Mouse (Mus musculus) cerebellum, postnatal 4 days (tissue): ENCODE data around the gene Mat1a.

Experiments used
- DNase-seq, 2 experiments: peaks; one replicate each; pipeline ENCODE4 v3.0.0; 2022; ENCODE audit warnings: low spot score in 2 of 2, mixed read lengths in 1 of 2

Gene Mat1a

GRCm38 (mm10) chr14:41104853-41105444 is at the start of gene Mat1a:
Mat1a (plus strand) TSS chr14:41105035.
- no peak for DNase-seq

- no peak for DNase-seq
Observed at GRCm38 (mm10) chr14:41065168-41065567, 39.7 kb upstream of the Mat1a start.

GRCm38 (mm10) chr14:41066416-41066815 is 38.4 kb upstream of the Mat1a start:
- no peak for DNase-seq

- DNase-seq = no peak
Observed at GRCm38 (mm10) chr14:41069108-41069507, 35.7 kb upstream of the Mat1a start, which contains the start of gene Dydc2. Dydc2 (minus strand) TSS chr14:41069208.

- no peak for DNase-seq
Observed at GRCm38 (mm10) chr14:41070343-41070742, 34.5 kb upstream of the Mat1a start.

- peak; percentile 53 to 84 for DNase-seq
Observed at GRCm38 (mm10) chr14:41072229-41072943, 32.4 kb upstream of the Mat1a start, which contains the start of gene Dydc1. Dydc1 (plus strand) TSS chr14:41072911.

GRCm38 (mm10) chr14:41072944-41073275 is 31.9 kb upstream of the Mat1a start:
- no peak for DNase-seq

- DNase-seq = no peak
Observed at GRCm38 (mm10) chr14:41082408-41082807, 22.4 kb upstream of the Mat1a start.

GRCm38 (mm10) chr14:41087509-41087908 is 17.3 kb upstream of the Mat1a start:
- no peak for DNase-seq

- no peak for DNase-seq
Observed at GRCm38 (mm10) chr14:41090777-41091176, 14.1 kb upstream of the Mat1a start.

- no peak for DNase-seq
Observed at GRCm38 (mm10) chr14:41094114-41094513, 10.7 kb upstream of the Mat1a start.

- DNase-seq = no peak
Observed at GRCm38 (mm10) chr14:41096296-41096860, 8.5 kb upstream of the Mat1a start.

- no peak for DNase-seq
Observed at GRCm38 (mm10) chr14:41098726-41099125, 6.1 kb upstream of the Mat1a start.

- DNase-seq = no peak
Observed at GRCm38 (mm10) chr14:41100712-41101111, 4.1 kb upstream of the Mat1a start.

- DNase-seq = no peak
Observed at GRCm38 (mm10) chr14:41101242-41101641, 3.6 kb upstream of the Mat1a start.

GRCm38 (mm10) chr14:41102269-41102668 is 2.6 kb upstream of the Mat1a start:
- DNase-seq = no peak

GRCm38 (mm10) chr14:41111031-41111668 is 6.3 kb downstream of the Mat1a start:
- no peak for DNase-seq

GRCm38 (mm10) chr14:41112944-41113343 is 8.1 kb downstream of the Mat1a start:
- no peak for DNase-seq

- DNase-seq = no peak
Observed at GRCm38 (mm10) chr14:41116271-41116670, 11.4 kb downstream of the Mat1a start.

GRCm38 (mm10) chr14:41124683-41125082 is 19.8 kb downstream of the Mat1a start:
- no peak for DNase-seq

GRCm38 (mm10) chr14:41127997-41128396 is 23.2 kb downstream of the Mat1a start:
- peak in 1 of 2 experiments; percentile 18 for DNase-seq

- DNase-seq = no peak
Observed at GRCm38 (mm10) chr14:41131540-41131939, 26.7 kb downstream of the Mat1a start, which contains the start of gene Sftpa1. Sftpa1 (plus strand) TSS chr14:41131782.
